Mouse (Mus musculus) thymus, postnatal 10 days (tissue): ENCODE results near the gene Zfp944.
"Not testable (repeated sequence)": the region's sequence is repeated elsewhere in the genome, so short reads cannot be mapped to it uniquely, and the experiment has no call there.

Source experiments
- DNase-seq, 2 experiments: peaks; one replicate each; pipeline ENCODE4 v3.0.0; 2021; ENCODE audit warnings: low spot score in 2 of 2

Zfp944 gene

GRCm38 (mm10) chr17:22361101-22361781 is at the start of gene Zfp944, which contains the start of gene Zfp758:
Zfp944 (minus strand) TSS chr17:22361400.
Zfp758 (plus strand) TSS chr17:22361453.
- peak; percentile 14 to 19 for DNase-seq

GRCm38 (mm10) chr17:22410756-22411155 is 49.6 kb upstream of the Zfp944 start:
- DNase-seq: peak in 1 of 2 experiments; percentile 20

- no peak for DNase-seq
Observed at GRCm38 (mm10) chr17:22363895-22364294, 2.7 kb upstream of the Zfp944 start.

- peak in 1 of 2 experiments; percentile 2 for DNase-seq
Observed at GRCm38 (mm10) chr17:22360572-22360971, 628 bp downstream of the Zfp944 start.

GRCm38 (mm10) chr17:22352794-22353193 is 8.4 kb downstream of the Zfp944 start:
- DNase-seq: peak; percentile 7 to 53

- DNase-seq: not testable (repeated sequence)
Observed at GRCm38 (mm10) chr17:22315247-22315646, 46.0 kb downstream of the Zfp944 start.

GRCm38 (mm10) chr17:22314730-22315226 is 46.4 kb downstream of the Zfp944 start, which contains the start of gene CT030661.1:
CT030661.1 (minus strand) TSS chr17:22314837.
- peak; percentile 84 for DNase-seq

GRCm38 (mm10) chr17:22314219-22314618 is 47.0 kb downstream of the Zfp944 start:
- peak in 1 of 2 experiments; percentile 5 for DNase-seq
